Mouse (Mus musculus): ENCODE data around the gene Agpat4. TPM values are rescaled to one million over a fixed set of nuclear protein-coding genes. Genes with fewer than 3 reads are reported as not detected.

Agpat4 gene
- total RNA-seq, 4 experiments from 2014 or later: 40.1 to 106 (median 76.9) TPM

GRCm38 (mm10) chr17:12160984-12161764 lies 42.7 kb downstream of the Agpat4 start:
- DNase-seq: peak; percentile 55

- DNase-seq: no peak
Observed at GRCm38 (mm10) chr17:12161877-12162276, 43.4 kb downstream of the Agpat4 start.

GRCm38 (mm10) chr17:12162824-12163223 lies 44.3 kb downstream of the Agpat4 start:
- no peak for DNase-seq

GRCm38 (mm10) chr17:12163403-12163802 lies 44.9 kb downstream of the Agpat4 start:
- no peak for DNase-seq

GRCm38 (mm10) chr17:12163903-12164302 lies 45.4 kb downstream of the Agpat4 start:
- no peak for DNase-seq

GRCm38 (mm10) chr17:12164507-12164906 lies 46.0 kb downstream of the Agpat4 start:
- no peak for DNase-seq

- DNase-seq: no peak
Observed at GRCm38 (mm10) chr17:12165009-12165695, 46.6 kb downstream of the Agpat4 start.

GRCm38 (mm10) chr17:12165701-12166100 lies 47.2 kb downstream of the Agpat4 start:
- no peak for DNase-seq

- peak; percentile 61 for DNase-seq
Observed at GRCm38 (mm10) chr17:12168536-12168935, 50.0 kb downstream of the Agpat4 start.

GRCm38 (mm10) chr17:12169326-12169836 lies 50.9 kb downstream of the Agpat4 start:
- DNase-seq: no peak

- DNase-seq: peak; percentile 51
Observed at GRCm38 (mm10) chr17:12170791-12171497, 52.4 kb downstream of the Agpat4 start.

- DNase-seq: no peak
Observed at GRCm38 (mm10) chr17:12171666-12172065, 53.2 kb downstream of the Agpat4 start.

GRCm38 (mm10) chr17:12174221-12174620 lies 55.7 kb downstream of the Agpat4 start:
- no peak for DNase-seq

GRCm38 (mm10) chr17:12174896-12175295 lies 56.4 kb downstream of the Agpat4 start:
- DNase-seq: no peak

- no peak for DNase-seq
Observed at GRCm38 (mm10) chr17:12175626-12176025, 57.1 kb downstream of the Agpat4 start.

- no peak for DNase-seq
Observed at GRCm38 (mm10) chr17:12179339-12179738, 60.8 kb downstream of the Agpat4 start.

GRCm38 (mm10) chr17:12179766-12180165 lies 61.3 kb downstream of the Agpat4 start:
- no peak for DNase-seq

GRCm38 (mm10) chr17:12182702-12183485 lies 64.4 kb downstream of the Agpat4 start:
- no peak for DNase-seq

- no peak for DNase-seq
Observed at GRCm38 (mm10) chr17:12184283-12184682, 65.8 kb downstream of the Agpat4 start.

- peak; percentile 35 for DNase-seq
Observed at GRCm38 (mm10) chr17:12185855-12186254, 67.4 kb downstream of the Agpat4 start.

- DNase-seq: no peak
Observed at GRCm38 (mm10) chr17:12186341-12186740, 67.8 kb downstream of the Agpat4 start.

- DNase-seq: peak; percentile 83
Observed at GRCm38 (mm10) chr17:12187782-12188181, 69.3 kb downstream of the Agpat4 start.
